Mouse (Mus musculus): ENCODE results near the gene Sub1.

Sub1 gene

DNA sequence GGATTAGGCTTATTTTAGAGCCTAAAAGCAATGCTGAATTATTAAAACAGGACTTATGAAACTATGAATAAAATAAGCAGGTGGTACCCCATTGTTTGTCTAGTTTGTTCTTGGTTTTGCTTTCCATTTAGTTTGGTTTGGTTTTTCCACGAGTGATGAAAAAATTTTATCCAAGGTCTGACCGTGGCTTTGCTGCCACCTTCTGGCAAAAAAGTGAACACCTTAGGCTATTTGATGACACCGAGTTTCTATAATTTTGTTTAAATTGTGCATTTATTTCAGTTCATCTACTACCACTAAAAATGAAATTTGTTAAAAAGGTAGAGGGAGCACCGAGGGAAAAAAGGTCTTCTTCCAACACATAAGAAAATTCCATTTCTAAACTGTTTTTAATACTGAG, 30.4 kb downstream of the Sub1 start:
- DNase-seq (ENCODE audit: low spot score in 2 of 2) = peak in 1 of 2 experiments; percentile 70

GRCm38 (mm10) chr15:11965201-11965845, 31.5 kb downstream of the Sub1 start:
- no peak for DNase-seq (ENCODE audit: low spot score in 2 of 2)

- DNase-seq (ENCODE audit: low spot score in 2 of 2) = no peak
These were observed 32.8 kb downstream of the Sub1 start for GRCm38 (mm10) chr15:11963791-11964525.

DNA sequence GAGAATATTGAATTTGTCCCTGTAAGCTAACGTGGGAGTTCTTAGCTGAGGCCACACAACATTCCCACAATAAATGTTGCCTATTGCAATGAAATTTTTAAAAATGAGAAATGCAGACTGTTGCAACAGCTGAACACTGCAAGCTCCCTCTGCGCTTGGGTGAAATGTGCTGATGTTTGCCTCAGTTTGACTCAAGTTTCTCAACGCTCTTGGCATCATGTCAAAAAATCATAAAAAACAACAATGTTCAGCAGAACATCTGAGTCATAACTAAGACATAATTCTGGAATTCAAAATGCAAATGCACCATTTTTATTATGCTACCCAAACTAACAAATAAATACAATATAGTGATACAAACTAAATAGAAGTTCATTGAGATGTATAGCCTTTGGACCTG, 37.1 kb downstream of the Sub1 start:
- no peak for DNase-seq (ENCODE audit: low spot score in 2 of 2)

- DNase-seq (ENCODE audit: low spot score in 2 of 2) = no peak
These were observed 40.7 kb downstream of the Sub1 start for GRCm38 (mm10) chr15:11956129-11956528.

- DNase-seq (ENCODE audit: low spot score in 2 of 2) = no peak
These were observed 42.6 kb downstream of the Sub1 start for GRCm38 (mm10) chr15:11954190-11954589.

DNA sequence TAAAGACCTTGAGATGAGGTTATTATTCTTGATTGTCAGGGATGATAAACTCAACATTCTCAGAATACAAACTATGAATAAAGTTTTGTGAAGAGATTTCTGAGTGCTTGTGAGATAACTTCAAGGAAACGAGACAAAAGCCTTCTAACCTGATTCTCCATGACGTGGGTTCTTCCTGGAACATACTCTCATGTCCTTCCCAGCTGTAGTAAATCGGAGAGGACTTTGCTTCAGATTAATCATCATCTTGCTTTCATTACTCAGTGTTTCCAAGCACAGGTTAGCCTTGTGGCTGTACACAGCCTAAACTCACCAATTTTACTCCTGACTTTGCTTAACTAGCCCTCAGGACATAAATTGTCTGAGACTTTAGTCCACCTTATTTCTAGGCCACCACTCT, 44.6 kb downstream of the Sub1 start:
- no peak for DNase-seq (ENCODE audit: low spot score in 2 of 2)

- no peak for DNase-seq (ENCODE audit: low spot score in 2 of 2)
These were observed 45.6 kb downstream of the Sub1 start for GRCm38 (mm10) chr15:11951181-11951580.

- no peak for DNase-seq (ENCODE audit: low spot score in 2 of 2)
These were observed 46.6 kb downstream of the Sub1 start for GRCm38 (mm10) chr15:11950144-11950543.

GRCm38 (mm10) chr15:11949490-11949889, 47.3 kb downstream of the Sub1 start:
- no peak for DNase-seq (ENCODE audit: low spot score in 2 of 2)

GRCm38 (mm10) chr15:11940855-11941254, 55.9 kb downstream of the Sub1 start:
- DNase-seq (ENCODE audit: low spot score in 2 of 2) = no peak

Measured in spleen, postnatal 4 days (tissue).